Mouse (Mus musculus) monocyte, adult 5-6 weeks (primary cell): ENCODE measurements at regions not wholly inside any gene's neighbourhood (a gene's known extent, or its start where the extent isn't known, plus 50 kb on each side); places are given as distances from the start of the nearest gene placed in this dataset.

Experiments used
- ATAC-seq: fragments of 153-309, 156-312 bp; replicated peaks from 2 replicates; pipeline ENCODE4 v1.8.0; 2017; ENCODE audit warnings: mild to moderate bottlenecking; ENCODE audit not compliant: low TSS enrichment, insufficient number of reproducible peaks, severe bottlenecking, poor library complexity, low FRiP score

- ATAC-seq = no peak
These were observed 53.9 kb upstream of the Olfr266 start for GRCm38 (mm10) chr3:106879994-106880393.

- no peak for ATAC-seq
These were observed 77.1 kb upstream of the Olfr266 start for GRCm38 (mm10) chr3:106903198-106903597.

GRCm38 (mm10) chr3:106906668-106907067 is 80.6 kb upstream of the Olfr266 start:
- ATAC-seq = no peak

DNA sequence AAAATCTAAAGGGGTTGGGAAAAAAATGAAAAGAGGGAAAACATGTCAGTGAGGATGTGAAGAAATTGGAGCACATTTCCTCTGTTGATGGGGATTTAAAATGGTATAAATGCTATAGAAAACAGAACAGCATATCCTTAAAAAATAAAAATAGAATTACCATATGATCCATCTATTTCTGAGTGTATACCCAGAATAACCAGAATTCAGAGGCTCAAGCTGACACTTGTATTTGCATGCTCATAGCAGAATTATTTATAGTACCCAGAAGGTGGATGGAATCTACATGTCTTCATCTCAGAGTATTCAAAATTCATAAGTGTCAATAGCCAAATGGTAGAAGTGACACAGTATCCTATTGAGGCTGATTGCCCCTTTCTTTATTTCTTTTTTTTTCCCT is 99.9 kb upstream of the Kcna3 start:
- ATAC-seq = no peak

- 0 out of 2 replicates have a peak, but pooled peaks have one; percentile 50 for ATAC-seq
These were observed 95.9 kb upstream of the Kcna3 start for GRCm38 (mm10) chr3:106940095-106940494.

GRCm38 (mm10) chr3:106955555-106956446 is 80.2 kb upstream of the Kcna3 start:
- ATAC-seq = no peak

DNA sequence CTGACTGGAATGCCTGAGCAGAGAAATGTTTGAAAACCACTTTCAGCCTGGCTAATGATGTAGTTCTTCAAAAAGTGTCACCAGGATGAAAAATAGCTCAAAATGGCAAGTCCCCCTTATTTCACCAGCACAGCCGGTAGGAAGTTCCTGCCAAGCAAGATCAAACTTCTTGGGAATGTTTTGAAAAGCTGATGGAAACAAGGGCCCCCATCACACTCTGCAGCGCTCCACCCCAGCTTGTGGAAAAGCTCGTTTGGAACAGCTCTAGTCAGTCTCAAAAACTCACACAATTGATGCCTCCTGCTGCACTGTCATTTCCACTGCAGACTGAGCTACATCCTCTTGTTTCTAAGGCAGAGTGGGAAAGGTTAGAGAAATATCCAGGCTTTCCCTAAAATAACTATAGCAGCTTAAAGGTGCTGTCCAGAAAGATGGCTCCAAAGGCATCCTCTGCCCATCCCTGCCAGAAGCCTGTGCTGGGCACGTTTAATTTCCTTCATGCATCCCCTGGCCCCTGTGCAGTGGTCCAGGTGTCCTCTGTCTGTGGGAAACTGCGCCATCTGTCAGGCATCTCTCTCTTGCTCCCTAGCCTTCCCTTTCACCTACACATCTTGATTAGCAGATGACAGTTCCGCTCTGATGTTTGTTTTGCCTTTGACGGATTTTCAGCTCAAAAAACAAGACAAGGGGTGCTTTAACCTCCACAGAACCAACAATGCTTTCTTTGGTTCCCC is 78.6 kb upstream of the Kcna3 start:
- ATAC-seq = no peak

DNA sequence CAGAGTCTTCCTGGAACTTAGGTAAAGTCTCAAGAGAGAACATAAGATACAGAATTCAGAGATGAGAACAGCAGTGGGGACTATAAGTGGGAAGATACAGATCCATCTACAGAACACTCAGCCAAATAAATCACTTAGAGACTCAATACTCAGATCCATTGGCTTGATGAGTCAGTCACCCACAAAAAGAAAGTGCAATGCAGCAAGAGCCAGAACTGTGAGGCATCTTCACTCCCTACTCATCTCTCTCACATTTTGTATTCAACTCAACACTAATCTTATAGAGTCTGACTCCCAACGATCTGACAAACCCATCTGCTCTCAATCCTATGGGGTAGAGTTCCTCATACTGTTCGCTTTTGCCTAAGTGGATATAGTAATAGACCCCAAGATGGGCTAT is 77.8 kb upstream of the Kcna3 start:
- no peak for ATAC-seq

- no peak for ATAC-seq
These were observed 75.4 kb upstream of the Kcna3 start for GRCm38 (mm10) chr3:106960596-106960995.

- no peak for ATAC-seq
These were observed 73.5 kb upstream of the Kcna3 start for GRCm38 (mm10) chr3:106962466-106962865.

DNA sequence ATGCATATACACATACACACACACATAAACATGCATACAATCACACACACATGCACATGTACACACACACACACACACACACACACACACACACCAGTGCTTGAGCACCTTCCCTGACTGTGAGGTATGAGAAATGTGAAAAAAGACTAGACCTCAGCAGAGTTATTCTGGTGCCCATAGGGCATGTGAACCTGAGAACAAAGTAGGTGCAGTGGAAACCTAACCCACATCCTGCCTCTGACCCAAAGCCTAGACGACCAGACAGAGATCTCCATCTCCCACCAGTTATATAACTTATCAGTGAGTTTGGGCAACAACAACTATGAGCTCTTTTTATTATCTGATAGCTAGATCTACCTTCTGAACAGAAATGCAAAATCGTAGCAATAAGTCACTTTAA is 69.8 kb upstream of the Kcna3 start:
- ATAC-seq = no peak

- no peak for ATAC-seq
These were observed 68.5 kb upstream of the Kcna3 start for GRCm38 (mm10) chr3:106967479-106967878.

DNA sequence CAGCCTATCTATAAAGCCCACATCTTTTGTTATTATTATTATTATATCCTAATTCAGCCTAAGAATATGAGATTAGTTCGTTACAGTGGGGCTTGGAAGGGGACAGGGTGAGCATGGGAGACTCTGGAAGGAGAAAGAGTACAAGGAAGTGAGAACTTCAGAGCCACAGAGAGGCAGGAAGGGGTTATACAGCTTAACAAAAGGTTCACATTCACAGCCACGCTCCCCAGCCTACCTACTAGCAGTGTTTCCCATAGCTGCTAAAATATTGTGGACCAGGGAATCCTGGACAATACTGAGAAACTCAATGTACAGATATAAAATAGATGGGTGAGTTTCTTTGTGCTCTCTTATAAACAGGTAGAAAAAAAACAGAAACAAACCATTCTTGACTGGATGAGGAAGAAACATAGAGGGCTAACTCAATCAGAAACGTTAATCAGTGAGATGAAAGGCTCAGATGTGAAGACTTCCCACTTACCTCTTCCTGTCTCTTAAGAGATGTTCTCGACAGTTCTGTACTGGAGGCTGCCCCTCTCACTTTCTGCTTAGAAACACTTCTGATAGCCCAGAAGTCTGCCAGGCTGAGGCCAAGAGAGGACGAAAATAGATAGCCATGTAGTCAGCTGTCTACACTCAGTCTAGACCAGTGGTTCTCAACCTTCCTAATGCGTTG is 61.7 kb upstream of the Kcna3 start:
- no peak for ATAC-seq

DNA sequence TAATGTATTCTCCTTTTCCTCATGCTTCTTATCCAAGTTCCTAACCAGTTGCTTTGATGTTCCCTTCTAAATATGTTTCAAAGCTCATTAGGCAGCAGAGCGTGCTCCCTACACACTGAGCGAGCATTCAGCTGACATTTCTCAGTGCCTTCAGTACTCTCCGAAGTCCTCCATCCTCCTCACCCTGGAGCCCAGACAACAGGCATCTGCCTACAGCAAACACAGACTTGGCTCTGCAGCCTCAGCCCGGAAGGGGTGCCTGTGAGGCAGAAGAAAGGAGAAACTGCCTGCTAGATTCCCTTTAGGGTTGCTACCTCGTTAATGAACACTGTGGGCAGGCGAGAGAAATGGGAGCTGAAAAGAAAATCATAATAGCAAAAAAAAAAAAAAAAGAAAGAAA is 57.2 kb upstream of the Kcna3 start:
- no peak for ATAC-seq

GRCm38 (mm10) chr3:106980914-106981313 is 55.1 kb upstream of the Kcna3 start:
- no peak for ATAC-seq

- ATAC-seq = no peak
These were observed 54.6 kb upstream of the Kcna3 start for GRCm38 (mm10) chr3:106981323-106981722.

GRCm38 (mm10) chr3:106984231-106984630 is 51.7 kb upstream of the Kcna3 start:
- no peak for ATAC-seq
